ENCODE assay signal across 19 mouse cellular contexts in the genomic region with DNA sequence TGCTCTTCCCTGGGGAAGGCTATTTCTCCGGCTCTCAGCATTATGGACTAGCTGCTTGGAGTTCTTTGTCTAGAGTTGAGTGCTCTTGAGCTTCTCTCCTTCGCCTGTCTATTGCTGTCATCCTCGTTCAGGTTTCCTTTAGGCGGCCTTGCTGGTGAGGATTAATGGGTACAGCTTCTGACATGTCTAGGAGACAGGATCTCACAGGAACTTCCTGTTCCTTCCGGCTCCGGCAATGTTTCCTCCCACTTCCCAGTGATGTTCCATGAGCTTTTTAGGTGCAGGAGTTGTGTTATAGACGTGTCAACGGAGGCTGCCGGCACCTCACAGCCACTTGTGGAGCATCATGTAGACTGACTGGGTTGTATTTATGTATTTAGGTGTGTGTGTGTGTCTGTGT.
"Had no signal": no experiment of that assay in that cellular context is flagged by ENCODE, and none has a peak within 500 bp of the region (broad histone marks: within the 10 kb centered on the region; RNA-seq: fewer than 3 reads in every experiment).

No protein-coding gene starts in this region.

- H3K4me3 ChIP-seq: midbrain, embryonic 10.5 days; midbrain, embryonic 12.5 days; myocyte; neural tube, embryonic 13.5 days; neural tube, embryonic 15.5 days had no signal

- H3K27me3 ChIP-seq: neural tube, embryonic 13.5 days; neural tube, embryonic 15.5 days had no signal

- H3K4me1 ChIP-seq: neural tube, embryonic 15.5 days had no signal

- H3K9ac ChIP-seq: lung, embryonic 14.5 days; midbrain, embryonic 12.5 days; neural tube, embryonic 13.5 days; neural tube, embryonic 15.5 days had no signal

- H3K36me3 ChIP-seq: midbrain, embryonic 12.5 days; neural tube, embryonic 13.5 days; neural tube, embryonic 15.5 days had no signal

- H3K27ac ChIP-seq: midbrain, embryonic 10.5 days; midbrain, embryonic 12.5 days; neural tube, embryonic 13.5 days; neural tube, embryonic 15.5 days had no signal

- DNase-seq: lung, adult 18-20 months; lung, embryonic 14.5 days; lung, postnatal 14 days; lung, postnatal 4 days; midbrain, embryonic 14.5 days; retina, postnatal 1 day; right cerebral cortex, adult 18-20 months; right cerebral cortex, postnatal 25 days; right cerebral cortex, postnatal 4 days; spleen, adult 18-20 months; thymus, adult 18-20 months; thymus, postnatal 14 days; thymus, postnatal 36 days had no signal

- H3K9me3 ChIP-seq: midbrain, embryonic 10.5 days; midbrain, embryonic 12.5 days; neural tube, embryonic 13.5 days; neural tube, embryonic 15.5 days had no signal

- ATAC-seq: midbrain, embryonic 16.5 days had no signal

- H3K4me2 ChIP-seq: lung, embryonic 14.5 days; midbrain, embryonic 12.5 days; neural tube, embryonic 13.5 days; neural tube, embryonic 15.5 days had no signal
